Mouse (Mus musculus): ENCODE data around the gene Wdr24. TPM values are rescaled to one million over a fixed set of nuclear protein-coding genes. Genes with fewer than 3 reads are reported as not detected.
"Not testable (repeated sequence)": the region's sequence is repeated elsewhere in the genome, so short reads cannot be mapped to it uniquely, and the experiment has no call there.

Gene Wdr24
- polyA plus RNA-seq, 1 experiment from 2014 or later = 29.7 TPM

DNA sequence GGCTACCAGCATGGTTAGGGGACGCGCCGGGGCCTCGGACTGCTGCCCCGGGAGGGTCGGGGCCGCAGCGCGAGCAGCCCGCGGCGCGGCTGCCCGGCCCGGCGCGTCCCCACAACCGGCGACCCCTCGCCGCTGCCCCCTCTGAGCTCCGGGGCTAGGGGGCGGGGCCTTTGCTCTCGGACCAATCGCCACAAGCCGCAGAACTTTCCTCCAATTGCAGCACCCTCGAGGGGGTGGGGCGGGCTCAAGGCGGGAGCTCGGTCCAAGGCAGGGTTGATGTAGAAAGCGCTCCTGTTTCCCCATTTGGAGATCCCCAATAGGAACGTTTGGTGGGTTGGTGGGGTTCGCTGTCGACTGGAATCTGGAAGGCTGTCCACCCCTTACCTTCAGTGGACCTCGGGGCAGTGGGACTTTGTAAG lies 26.5 kb upstream of the Wdr24 start, which contains the start of gene Metrn:
TSS of gene Metrn (minus strand) at position 186 of the 419 bp plus-strand sequence.
- H3K4me1 ChIP-seq (ENCODE audit: control insufficient read depth, insufficient read depth, low read depth, low read length) = peaks cover 28% of the 10 kb centered on the region
- ATAC-seq = peak; percentile 55

DNA sequence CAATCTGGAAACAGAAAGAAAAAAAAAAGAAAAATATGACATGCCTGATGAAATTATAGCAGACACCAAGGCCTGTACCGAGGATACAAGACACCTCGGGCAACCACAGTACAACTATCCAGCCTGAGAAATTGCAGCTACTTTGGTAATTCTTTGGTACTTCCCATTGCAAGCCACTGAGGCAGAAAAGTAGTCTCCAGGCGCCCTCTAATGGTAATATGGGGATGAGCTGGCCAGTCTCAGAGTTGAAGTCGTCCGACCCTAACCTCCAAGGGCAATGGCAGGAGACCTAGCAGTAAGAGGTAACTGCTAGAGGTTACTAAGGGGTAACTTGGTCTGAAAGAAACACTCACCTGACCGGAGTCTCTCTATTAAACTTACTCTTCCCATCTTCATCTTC lies 22.4 kb upstream of the Wdr24 start:
- WGBS = 8% methylated on average over 6 of the region's 6 CpGs
- H3K4me2 ChIP-seq (ENCODE audit: low read length) = no peak overlapping the region
- ATAC-seq = peak; percentile 4; the same call in 1 of the 2 replicates

More for the DNA sequence above, 26.5 kb upstream of the Wdr24 start, which contains the start of gene Metrn:
- no peaks in the 10 kb centered on the region for H3K36me3 ChIP-seq (ENCODE audit: control insufficient read depth, insufficient read depth, low read length)
- peaks cover 3% of the 10 kb centered on the region; the same call in 1 of the 2 replicates for H3K27me3 ChIP-seq (replicated peaks; ENCODE audit: control insufficient read depth, insufficient read depth, low read length)
- no peaks in the 10 kb centered on the region for H3K9me3 ChIP-seq (ENCODE audit: control insufficient read depth, low read length)
- H3K4me3 ChIP-seq (ENCODE audit: low read length) = peak within 1 kb of the TSS; percentile 65
- H3K9ac ChIP-seq (ENCODE audit: low read depth, low read length) = peak within 1 kb of the TSS; percentile 67
- peak within 1 kb of the TSS; percentile 83 for H3K4me2 ChIP-seq (ENCODE audit: low read length)
- 0% methylated on average over 28 of the region's 35 CpGs for WGBS
- peak within 1 kb of the TSS; percentile 83 for H3K27ac ChIP-seq (ENCODE audit: low read depth, low read length)

GRCm38 (mm10) chr17:25802825-25803517 lies 20.5 kb upstream of the Wdr24 start:
- 6% methylated on average over 10 of the region's 10 CpGs for WGBS

More for the DNA sequence above, 22.4 kb upstream of the Wdr24 start:
- Histone ChIP-seq H3K4me3 (ENCODE audit: low read length) (no peak overlapping the region), H3K27me3 (replicated peaks; ENCODE audit: control insufficient read depth, insufficient read depth, low read length) (peaks cover 3% of the 10 kb centered on the region; the same call in 1 of the 2 replicates), H3K27ac (ENCODE audit: low read depth, low read length) (no peak overlapping the region), H3K36me3 (ENCODE audit: control insufficient read depth, insufficient read depth, low read length) (no peaks in the 10 kb centered on the region), H3K4me1 (ENCODE audit: control insufficient read depth, insufficient read depth, low read depth, low read length) (peaks cover 30% of the 10 kb centered on the region), H3K9me3 (ENCODE audit: control insufficient read depth, low read length) (no peaks in the 10 kb centered on the region), H3K9ac (ENCODE audit: low read depth, low read length) (no peak overlapping the region)

DNA sequence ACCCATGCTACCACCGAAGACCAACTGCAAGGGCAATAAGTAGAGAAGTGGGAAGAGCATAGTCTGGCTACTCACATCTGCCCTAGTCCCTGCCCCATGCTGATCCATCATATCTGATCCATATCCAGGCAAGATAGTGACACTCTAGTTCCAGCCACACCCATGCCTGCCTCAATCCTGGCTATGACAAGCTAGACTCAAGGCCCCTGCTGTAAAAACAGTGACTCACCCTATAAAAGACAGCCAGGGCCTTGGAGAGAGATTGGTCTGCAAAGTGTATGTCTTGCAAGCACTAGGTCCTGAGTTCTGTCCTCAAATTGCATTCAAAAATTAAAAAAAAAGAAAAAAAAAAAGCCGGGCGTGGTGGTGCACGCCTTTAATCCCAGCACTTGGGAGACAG lies 16.9 kb upstream of the Wdr24 start:
- no peak overlapping the region for H3K9ac ChIP-seq (ENCODE audit: low read depth, low read length)
- 88% methylated on average over 4 of the region's 4 CpGs for WGBS
- no peaks in the 10 kb centered on the region for H3K27me3 ChIP-seq (replicated peaks; ENCODE audit: control insufficient read depth, insufficient read depth, low read length)
- ATAC-seq = no peak
- H3K4me2 ChIP-seq (ENCODE audit: low read length) = no peak overlapping the region
- H3K36me3 ChIP-seq (ENCODE audit: control insufficient read depth, insufficient read depth, low read length) = no peaks in the 10 kb centered on the region
- H3K9me3 ChIP-seq (ENCODE audit: control insufficient read depth, low read length) = no peaks in the 10 kb centered on the region
- H3K4me1 ChIP-seq (ENCODE audit: control insufficient read depth, insufficient read depth, low read depth, low read length) = peaks cover 36% of the 10 kb centered on the region
- no peak overlapping the region for H3K27ac ChIP-seq (ENCODE audit: low read depth, low read length)
- no peak overlapping the region for H3K4me3 ChIP-seq (ENCODE audit: low read length)

More at GRCm38 (mm10) chr17:25802825-25803517, 20.5 kb upstream of the Wdr24 start:
- Histone ChIP-seq H3K4me2 (ENCODE audit: low read length) (peak overlapping the region; percentile 25), H3K9me3 (ENCODE audit: control insufficient read depth, low read length) (no peaks in the 10 kb centered on the region), H3K4me1 (ENCODE audit: control insufficient read depth, insufficient read depth, low read depth, low read length) (peaks cover 17% of the 10 kb centered on the region), H3K27ac (ENCODE audit: low read depth, low read length) (peak overlapping the region; percentile 77), H3K27me3 (replicated peaks; ENCODE audit: control insufficient read depth, insufficient read depth, low read length) (no peaks in the 10 kb centered on the region), H3K9ac (ENCODE audit: low read depth, low read length) (peak overlapping the region; percentile 56), H3K36me3 (ENCODE audit: control insufficient read depth, insufficient read depth, low read length) (no peaks in the 10 kb centered on the region), H3K4me3 (ENCODE audit: low read length) (no peak overlapping the region)
- ATAC-seq = peak; percentile 93

DNA sequence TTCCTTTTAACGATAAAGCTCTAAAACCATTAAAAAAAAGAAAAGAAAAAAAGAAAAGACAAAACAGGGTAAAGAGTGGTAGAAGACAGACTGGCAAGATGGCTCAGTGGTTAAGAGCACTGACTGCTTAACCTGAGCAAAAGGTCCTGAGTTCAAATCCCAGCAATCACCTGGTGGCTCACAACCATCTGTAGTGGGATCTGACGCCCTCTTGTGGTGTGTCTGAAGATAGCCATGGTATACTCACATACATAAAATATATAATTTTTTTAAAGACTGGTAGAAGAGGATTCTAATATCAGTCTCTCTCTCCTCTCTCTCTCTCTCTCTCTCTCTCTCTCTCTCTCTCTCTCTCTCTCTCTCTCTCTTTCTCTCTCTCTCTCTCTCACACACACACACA lies 16.0 kb upstream of the Wdr24 start:
- not testable (repeated sequence) for H3K27me3 ChIP-seq (replicated peaks; ENCODE audit: control insufficient read depth, insufficient read depth, low read length); H3K9me3 ChIP-seq (ENCODE audit: control insufficient read depth, low read length); ATAC-seq; H3K4me2 ChIP-seq (ENCODE audit: low read length); H3K4me3 ChIP-seq (ENCODE audit: low read length); H3K27ac ChIP-seq (ENCODE audit: low read depth, low read length); H3K36me3 ChIP-seq (ENCODE audit: control insufficient read depth, insufficient read depth, low read length); H3K9ac ChIP-seq (ENCODE audit: low read depth, low read length)
- peaks cover 37% of the 10 kb centered on the region for H3K4me1 ChIP-seq (ENCODE audit: control insufficient read depth, insufficient read depth, low read depth, low read length)
- 46% methylated on average over 2 of the region's 2 CpGs for WGBS

DNA sequence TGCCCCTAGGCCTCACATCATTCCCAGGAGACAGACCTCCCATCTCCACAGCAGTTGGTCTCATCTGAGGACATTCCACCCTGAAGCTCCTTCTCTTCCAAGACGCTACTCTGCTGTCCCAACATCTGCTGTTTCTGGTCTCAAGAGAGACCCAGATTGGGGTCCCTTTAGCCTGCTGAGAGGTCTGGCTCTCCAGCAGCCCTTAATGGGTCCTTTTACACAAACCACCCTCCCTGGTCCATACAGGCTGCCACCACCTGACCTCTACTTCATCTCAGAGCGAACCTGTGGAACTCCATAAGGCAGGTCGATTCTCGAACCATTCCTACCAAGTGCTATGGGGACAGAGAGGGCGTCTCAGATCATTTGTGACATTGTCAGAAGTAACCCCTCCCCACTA lies 15.4 kb upstream of the Wdr24 start:
- H3K4me3 ChIP-seq (ENCODE audit: low read length) = peak overlapping the region; percentile 81
- WGBS = 19% methylated on average over 5 of the region's 5 CpGs
- no peaks in the 10 kb centered on the region for H3K9me3 ChIP-seq (ENCODE audit: control insufficient read depth, low read length)
- peaks cover 37% of the 10 kb centered on the region for H3K4me1 ChIP-seq (ENCODE audit: control insufficient read depth, insufficient read depth, low read depth, low read length)
- peak overlapping the region; percentile 90 for H3K9ac ChIP-seq (ENCODE audit: low read depth, low read length)
- ATAC-seq = peak; percentile 12; the same call in 1 of the 2 replicates
- H3K27me3 ChIP-seq (replicated peaks; ENCODE audit: control insufficient read depth, insufficient read depth, low read length) = no peaks in the 10 kb centered on the region
- H3K27ac ChIP-seq (ENCODE audit: low read depth, low read length) = peak overlapping the region; percentile 97
- H3K4me2 ChIP-seq (ENCODE audit: low read length) = peak overlapping the region; percentile 82
- H3K36me3 ChIP-seq (ENCODE audit: control insufficient read depth, insufficient read depth, low read length) = no peaks in the 10 kb centered on the region

DNA sequence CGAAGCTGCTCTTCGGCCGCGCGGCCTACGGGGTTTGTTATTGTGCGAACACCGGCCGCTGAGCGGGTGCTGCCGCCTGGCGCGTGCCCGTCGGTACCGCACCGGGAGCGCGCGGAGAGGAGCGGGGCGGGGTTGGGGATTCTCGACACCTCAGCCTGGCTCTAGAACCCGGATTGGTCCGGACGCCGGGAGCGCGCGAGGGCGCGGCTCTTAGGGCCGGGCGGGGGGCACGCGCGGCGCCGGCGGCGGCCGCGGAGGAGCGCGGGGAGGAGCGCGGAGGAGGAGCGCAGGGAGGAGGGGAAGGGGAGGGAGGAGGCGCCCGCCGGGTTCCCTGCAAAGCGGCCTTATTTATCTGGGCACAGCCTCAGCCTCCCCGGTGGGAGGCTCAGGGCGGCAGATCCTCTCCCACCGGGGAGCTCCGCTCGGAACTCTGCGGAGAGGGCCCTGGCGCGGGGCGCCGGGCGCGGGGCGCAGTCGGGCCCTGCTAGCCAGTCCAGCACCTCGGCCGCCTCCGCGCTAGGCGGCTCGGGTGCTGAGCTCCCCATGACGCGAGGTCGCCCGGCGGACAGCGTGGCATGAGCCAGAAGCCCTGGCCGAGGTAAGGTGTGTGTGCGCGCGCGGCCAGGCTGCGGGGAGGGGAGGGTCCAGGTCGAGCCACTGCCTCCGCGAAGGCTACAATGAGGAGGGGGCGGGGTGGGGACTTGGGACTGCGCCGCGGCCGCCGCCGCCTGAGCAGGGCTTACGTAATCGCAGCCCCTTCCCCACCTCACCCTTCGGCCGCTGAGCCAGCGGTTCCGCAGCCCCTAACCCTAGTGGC lies 14.4 kb upstream of the Wdr24 start, which contains the start of gene Fbxl16:
TSS of gene Fbxl16 (plus strand) at position 297 of the 817 bp plus-strand sequence.
- under 1% methylated on average over 80 of the region's 100 CpGs for WGBS
- peak within 1 kb of the TSS; percentile 90 for H3K9ac ChIP-seq (ENCODE audit: low read depth, low read length)
- peak within 1 kb of the TSS; percentile 97 for H3K27ac ChIP-seq (ENCODE audit: low read depth, low read length)
- peak within 1 kb of the TSS; percentile 82 for H3K4me2 ChIP-seq (ENCODE audit: low read length)
- H3K36me3 ChIP-seq (ENCODE audit: control insufficient read depth, insufficient read depth, low read length) = no peaks in the 10 kb centered on the region
- no peaks in the 10 kb centered on the region for H3K9me3 ChIP-seq (ENCODE audit: control insufficient read depth, low read length)
- H3K4me3 ChIP-seq (ENCODE audit: low read length) = peak within 1 kb of the TSS; percentile 81
- peaks cover 39% of the 10 kb centered on the region for H3K4me1 ChIP-seq (ENCODE audit: control insufficient read depth, insufficient read depth, low read depth, low read length)
- peak; percentile 90 for ATAC-seq
- H3K27me3 ChIP-seq (replicated peaks; ENCODE audit: control insufficient read depth, insufficient read depth, low read length) = no peaks in the 10 kb centered on the region

GRCm38 (mm10) chr17:25809606-25810340 lies 13.7 kb upstream of the Wdr24 start:
- ATAC-seq = peak; percentile 40

More at GRCm38 (mm10) chr17:25809606-25810340, 13.7 kb upstream of the Wdr24 start:
- peak overlapping the region; percentile 97 for H3K27ac ChIP-seq (ENCODE audit: low read depth, low read length)
- no peaks in the 10 kb centered on the region for H3K36me3 ChIP-seq (ENCODE audit: control insufficient read depth, insufficient read depth, low read length)
- H3K4me2 ChIP-seq (ENCODE audit: low read length) = peak overlapping the region; percentile 82
- peak overlapping the region; percentile 90 for H3K9ac ChIP-seq (ENCODE audit: low read depth, low read length)
- no peaks in the 10 kb centered on the region for H3K27me3 ChIP-seq (replicated peaks; ENCODE audit: control insufficient read depth, insufficient read depth, low read length)
- H3K4me1 ChIP-seq (ENCODE audit: control insufficient read depth, insufficient read depth, low read depth, low read length) = peaks cover 39% of the 10 kb centered on the region
- 5% methylated on average over 25 of the region's 25 CpGs for WGBS
- peak overlapping the region; percentile 81 for H3K4me3 ChIP-seq (ENCODE audit: low read length)
- H3K9me3 ChIP-seq (ENCODE audit: control insufficient read depth, low read length) = no peaks in the 10 kb centered on the region

All from hindbrain, embryonic 16.5 days (tissue).